Mouse (Mus musculus): Measurements from ENCODE around the gene Sycp2.

The Sycp2 gene

DNA sequence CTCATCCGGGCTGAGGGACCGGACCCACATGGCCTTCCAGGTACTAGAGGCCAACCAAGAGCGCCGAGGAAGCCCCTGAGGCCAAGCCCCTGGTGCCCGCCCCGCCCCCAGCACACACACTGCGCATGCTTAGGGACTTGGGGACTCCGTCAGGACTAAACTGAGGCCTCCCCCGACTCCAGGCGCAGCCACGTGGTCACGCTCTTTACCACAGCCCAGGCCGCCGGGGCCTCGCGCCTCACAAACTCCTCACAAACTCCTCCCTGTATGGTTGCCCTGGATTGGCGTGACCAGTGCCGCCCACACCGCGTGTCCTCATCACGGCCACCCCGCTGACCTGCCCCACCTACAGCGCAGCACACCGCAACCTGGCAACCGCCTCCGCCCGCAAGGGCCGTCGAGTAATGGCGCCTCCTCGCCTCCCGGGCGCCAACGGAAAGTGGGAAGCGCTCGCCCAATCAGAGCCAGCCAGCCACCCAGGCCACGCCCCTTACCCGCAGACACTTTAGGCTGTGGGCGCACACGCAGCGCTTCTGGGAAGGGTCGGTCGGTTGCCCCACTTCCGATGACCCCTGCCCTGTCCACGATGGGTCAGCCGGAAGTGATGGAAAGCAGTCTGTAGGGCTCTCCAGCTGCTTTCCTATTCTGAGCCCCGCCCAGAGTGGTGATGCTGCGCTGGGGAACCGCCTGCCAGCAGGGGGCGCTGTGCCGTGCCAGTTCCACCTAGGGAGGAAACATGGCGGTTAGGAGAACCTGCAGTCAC is at the start of gene Sycp2:
Gene Sycp2 (minus strand): TSS at position 633 of the 763 bp plus-strand sequence.
- no peak for DNase-seq (ENCODE audit: low spot score in 2 of 2)

DNA sequence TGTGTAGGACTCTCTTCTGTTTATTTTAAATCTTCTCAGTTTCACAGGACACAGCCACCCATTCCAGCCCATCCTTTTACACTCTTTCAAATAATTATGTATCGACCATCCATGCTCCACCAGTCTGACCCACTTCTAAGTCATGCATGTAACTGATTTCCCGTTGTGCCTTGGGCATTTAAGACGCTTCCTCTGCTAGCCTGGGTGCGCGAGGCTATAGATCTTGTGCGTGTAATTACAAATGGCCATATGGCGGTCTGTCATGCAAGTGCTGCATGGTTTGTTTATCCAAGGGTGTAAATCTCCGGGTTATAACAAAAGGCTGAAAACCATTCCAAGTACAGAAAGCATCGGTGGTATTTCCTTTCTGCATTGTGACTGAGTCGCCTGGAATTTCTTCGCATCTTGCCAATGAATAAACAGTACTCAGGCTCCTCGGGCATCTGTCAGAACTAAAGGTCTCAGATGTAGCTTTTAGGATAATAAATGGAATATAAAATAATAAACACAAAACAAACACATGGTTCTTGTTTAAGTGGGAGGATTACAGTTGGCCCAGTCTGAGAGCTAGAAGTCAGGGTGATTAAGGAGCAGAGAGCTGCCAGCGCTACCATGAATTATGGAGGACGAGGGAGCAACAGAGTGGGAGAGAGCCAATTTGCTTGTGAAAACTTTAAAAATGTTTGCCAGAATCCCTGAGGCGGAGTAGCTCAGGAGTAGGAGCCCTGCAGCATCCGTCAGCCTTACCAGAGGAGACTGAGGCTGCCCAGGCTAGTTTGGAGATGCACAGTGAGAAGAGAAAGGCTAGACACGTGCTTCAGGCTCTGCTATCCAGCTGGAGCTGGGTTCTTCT is 47.4 kb upstream of the Sycp2 start:
- DNase-seq (ENCODE audit: low spot score in 2 of 2), result peak; percentile 3 to 7

DNA sequence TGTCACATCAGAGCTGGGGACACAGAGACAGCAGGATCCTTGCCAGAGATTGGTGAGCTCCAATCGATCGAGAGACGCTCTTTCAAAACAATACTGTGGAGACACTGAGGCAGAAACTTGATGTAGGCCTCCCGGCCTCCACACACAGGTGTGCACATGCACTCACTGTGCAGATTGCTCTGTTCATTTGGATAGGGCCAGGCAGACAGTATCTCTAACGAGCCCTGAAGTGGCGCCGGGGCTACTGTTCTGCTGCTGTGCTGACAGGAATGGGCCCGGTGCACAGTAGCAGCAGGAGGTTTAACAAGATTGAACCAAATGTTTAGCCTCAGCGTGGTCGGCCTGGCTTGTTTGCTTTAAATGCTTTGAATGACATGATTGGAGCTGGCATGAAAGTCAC is 43.5 kb upstream of the Sycp2 start:
- DNase-seq (ENCODE audit: low spot score in 2 of 2), result no peak

DNA sequence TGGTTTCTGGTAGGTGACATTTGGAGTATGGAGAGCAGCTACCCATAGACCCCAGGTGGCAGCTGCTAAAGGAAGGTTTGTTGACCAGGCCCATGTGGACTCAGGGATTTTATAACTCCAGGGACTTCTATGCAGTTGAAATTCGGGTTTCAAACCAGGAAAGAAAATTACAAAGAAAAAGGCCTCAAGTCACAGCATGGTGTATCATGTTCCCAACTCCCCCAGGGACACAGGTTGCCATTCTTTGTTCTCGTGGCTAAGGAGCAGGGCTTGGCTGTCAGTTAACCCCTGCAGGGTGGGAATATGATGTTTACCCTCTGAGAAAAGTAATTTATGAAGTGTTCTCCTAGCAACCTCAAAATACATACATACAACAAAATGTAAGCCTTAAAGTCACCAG is 42.8 kb upstream of the Sycp2 start:
- DNase-seq (ENCODE audit: low spot score in 2 of 2), result no peak

DNA sequence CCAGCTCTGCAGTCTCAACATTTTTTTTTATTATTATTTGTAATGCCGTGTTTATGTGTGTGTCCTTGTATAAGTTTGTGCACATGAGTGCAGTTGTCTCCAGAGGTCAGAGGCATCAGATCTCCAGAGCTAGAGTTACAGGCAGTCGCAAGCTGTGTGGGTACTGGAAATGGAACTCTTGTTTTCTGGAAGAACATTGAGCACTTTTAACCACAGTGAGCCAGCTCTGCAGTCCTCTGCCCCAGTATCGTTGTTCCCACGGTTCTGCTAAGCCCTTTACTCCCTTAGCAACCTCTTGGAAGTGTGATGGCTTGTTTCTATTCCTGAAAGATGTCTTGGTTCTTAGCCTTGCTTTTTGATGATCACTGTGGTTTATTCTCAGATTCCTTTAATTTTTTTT is 41.9 kb upstream of the Sycp2 start:
- DNase-seq (ENCODE audit: low spot score in 2 of 2), result no peak

DNA sequence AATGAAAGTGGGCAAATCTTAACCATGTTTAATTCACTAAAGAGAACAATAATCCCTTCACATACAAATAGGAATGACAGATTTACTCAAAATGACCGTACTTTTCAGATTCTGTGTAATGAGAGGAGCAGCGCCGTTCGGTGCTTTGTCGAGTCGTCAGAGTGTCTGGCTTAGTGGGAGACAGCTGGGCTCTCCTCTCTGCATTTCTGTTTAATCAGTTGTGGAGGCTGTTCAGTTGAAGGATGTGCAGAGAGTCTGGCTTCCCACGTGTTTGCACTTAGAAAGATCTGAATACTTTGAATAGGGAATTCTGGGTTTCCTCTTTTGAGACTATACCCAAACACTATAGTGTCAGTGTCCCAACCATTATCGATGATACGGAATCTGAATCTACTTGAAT is 29.8 kb upstream of the Sycp2 start:
- no peak for DNase-seq (ENCODE audit: low spot score in 2 of 2)

DNA sequence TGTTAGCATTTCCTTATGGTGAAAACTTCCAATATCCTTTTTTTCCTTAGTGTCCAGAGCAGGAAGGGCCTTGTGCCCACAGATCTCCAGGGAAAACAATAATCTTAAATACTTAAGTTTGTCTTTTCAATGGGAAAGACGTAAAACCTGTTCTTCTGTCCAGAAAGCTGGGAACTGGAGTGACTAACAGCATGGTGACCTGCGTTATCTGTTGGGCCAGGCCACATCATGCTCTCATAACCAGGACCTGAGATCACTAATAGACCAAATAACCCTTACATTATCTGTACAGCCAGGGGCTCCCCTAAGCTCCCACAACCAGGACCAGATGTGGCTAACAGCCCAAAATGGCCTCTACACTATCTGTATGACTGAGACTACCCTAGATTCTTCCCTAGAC is 26.4 kb upstream of the Sycp2 start:
- no peak for DNase-seq (ENCODE audit: low spot score in 2 of 2)

DNA sequence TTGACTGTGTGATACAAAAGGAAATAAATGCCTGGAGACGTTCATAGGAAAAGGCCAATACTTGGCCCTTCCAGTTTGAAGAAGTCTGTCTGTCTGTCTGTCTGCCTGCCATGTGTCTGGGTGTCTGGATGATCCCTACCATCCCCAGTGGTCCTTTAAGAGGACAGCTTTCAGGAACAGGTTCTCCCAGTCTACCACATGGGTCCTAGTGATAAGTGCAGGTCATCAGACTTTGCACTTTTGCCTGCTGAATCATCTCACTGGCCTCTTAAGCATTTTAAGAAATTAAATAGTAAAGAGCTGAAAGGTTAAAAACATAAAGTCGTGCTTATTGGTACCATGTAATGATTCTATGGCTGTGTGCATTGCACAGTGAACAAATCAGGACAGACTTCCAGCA is 26.0 kb upstream of the Sycp2 start:
- no peak for DNase-seq (ENCODE audit: low spot score in 2 of 2)

DNA sequence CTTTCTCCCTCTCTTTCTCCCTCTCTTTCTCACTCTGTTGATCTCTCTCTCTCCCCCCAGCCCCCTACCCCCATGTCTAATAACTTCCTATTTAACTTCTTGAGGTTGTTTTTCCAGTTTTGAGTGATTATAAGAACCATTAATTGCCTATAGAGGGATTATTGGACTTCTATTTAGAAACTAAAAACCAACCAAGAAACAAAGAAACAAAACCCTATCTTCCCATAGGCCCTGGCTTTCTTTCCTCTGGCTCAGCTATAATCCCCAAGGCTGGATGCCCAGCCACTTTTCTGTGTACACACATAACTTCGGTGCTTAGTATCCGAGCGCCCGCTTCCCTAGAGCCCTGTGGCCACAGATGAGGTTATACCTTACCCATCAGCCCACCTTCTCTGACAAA is 22.7 kb upstream of the Sycp2 start, which contains the start of gene Cdh26:
Gene Cdh26 (plus strand): TSS at position 301 of the 400 bp plus-strand sequence.
- no peak for DNase-seq (ENCODE audit: low spot score in 2 of 2)

DNA sequence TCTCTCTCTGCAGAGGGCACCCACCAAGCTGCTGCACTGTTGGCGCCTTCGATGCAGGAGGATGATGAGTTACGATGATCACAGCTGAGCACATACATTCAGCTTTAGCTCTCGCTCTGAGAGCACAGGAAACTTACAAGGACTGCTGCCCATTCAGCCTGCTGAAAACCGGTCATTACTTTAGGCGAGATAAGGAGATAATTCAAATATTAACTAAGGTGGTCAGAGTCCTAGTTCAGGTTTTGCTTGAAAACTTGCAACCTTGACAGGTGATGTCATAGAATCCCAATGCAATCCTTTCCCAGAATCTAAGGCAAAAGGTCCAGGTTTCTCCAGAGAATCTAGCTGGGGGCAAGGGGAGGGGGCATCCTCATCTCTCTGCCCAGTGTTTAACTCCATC is 21.9 kb upstream of the Sycp2 start:
- DNase-seq (ENCODE audit: low spot score in 2 of 2), result no peak

DNA sequence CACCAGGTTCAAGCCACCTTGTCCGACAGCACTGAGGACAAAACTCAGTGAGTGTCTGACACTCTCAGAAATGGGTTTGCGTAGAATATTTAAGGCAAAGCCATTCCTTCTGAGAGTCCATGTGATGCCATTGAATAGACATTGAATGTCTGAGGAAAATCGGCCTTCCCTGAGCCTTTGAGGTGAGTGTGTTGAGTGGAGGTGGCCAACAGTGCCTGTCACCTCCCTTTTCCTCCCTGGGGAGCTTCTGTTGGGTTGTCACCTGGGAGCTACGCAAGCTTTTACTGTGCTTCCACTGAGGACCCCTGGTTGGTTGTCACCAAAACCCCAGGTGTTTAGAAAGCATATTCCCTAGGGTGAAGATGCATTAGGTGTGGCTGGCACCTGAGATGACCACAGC is 21.2 kb upstream of the Sycp2 start:
- no peak for DNase-seq (ENCODE audit: low spot score in 2 of 2)

DNA sequence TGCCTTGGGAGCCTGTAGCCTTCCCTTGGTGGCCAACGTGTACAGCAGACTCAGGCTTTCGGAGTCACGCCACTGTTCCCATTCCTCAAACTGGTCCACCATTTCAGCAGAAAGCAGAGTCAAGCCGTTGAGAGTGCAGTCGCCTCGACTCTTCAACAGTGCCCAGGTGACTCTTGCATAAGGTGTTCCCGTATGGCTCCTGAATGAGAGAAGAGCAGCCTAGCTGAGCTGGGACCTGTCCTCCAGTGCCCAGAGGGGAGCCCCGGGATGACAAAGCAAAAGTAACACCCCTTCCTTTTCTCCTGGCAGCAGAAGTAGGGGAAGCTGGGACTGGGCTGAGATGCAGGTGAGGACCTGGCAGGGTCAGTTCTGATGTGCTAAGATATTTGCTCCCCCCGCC is 20.7 kb upstream of the Sycp2 start:
- DNase-seq (ENCODE audit: low spot score in 2 of 2), result no peak

DNA sequence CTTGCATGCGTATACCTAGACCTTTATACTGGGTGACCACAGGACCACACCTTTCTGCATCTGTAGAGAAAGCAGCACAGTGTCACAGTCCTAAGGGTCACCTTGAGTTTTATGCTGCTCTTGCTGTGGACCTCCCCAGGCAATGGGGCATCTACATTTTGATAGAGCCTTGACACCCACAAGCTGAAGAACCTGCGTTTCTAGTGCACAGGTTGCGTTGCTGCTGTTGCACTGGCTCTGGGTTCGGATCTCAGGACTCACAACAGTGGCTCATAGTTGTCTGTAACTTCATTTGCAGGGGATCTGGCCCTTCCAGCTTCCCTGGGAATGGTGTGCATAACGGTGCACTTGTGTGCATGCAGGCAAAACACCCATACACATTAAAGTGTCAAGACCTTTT is 19.7 kb upstream of the Sycp2 start:
- DNase-seq (ENCODE audit: low spot score in 2 of 2), result no peak

DNA sequence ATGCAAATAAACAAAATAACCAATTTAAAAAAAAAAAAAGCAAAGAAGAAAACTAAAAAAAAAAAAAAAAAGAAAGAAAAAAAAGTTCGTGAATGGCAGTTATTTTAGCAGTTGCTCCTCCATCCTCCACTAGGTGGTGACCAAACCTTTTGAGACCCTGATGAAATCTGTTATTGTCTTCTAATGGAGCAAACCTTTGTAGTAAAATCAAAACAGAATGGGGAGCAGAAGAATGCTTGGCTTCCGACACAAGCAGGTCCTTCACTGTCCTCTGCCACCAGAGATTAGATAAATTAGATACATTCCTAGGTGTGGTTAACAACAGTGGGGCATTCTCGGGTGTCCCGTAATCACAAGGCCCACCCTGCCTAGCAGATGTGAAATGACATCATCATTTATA is 18.7 kb upstream of the Sycp2 start:
- no peak for DNase-seq (ENCODE audit: low spot score in 2 of 2)

DNA sequence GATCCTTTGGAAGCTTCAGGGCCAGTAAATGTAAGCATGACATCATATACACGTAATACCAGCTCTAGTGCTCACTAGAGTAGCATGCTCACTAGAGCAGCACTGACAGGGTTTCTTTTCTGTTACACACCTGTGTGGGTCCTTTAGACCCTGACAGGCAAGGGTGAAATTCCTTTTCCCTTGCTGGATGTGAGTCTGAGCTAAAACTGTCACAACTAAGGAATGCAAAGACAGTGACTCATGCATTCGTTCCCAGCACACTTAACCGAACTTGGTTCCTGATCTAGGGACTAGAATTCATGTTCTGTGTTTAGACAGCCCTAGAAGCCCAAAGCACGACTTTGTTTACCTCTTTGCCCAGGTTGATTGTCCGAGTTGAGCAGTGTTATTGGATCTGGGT is 15.7 kb upstream of the Sycp2 start:
- no peak for DNase-seq (ENCODE audit: low spot score in 2 of 2)

DNA sequence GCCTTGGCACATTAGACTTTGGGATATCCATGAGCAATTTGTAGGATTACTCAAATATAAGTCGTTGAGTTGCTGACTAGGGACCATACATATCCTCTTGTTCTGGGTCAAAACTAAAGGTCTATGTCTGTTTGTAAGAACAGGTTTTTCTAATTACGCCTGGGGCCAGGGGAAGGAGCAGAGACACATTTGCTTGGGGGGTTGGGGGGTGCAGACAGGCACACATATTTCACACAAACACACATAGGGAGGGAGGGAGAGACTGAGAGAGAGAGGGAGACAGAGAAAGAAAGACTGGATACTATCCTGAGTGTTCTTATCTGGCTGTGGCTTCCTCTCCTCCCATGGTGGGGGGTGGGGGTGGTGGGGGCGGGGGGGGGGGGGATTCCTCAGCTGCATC is 14.7 kb upstream of the Sycp2 start:
- DNase-seq (ENCODE audit: low spot score in 2 of 2), result no peak

DNA sequence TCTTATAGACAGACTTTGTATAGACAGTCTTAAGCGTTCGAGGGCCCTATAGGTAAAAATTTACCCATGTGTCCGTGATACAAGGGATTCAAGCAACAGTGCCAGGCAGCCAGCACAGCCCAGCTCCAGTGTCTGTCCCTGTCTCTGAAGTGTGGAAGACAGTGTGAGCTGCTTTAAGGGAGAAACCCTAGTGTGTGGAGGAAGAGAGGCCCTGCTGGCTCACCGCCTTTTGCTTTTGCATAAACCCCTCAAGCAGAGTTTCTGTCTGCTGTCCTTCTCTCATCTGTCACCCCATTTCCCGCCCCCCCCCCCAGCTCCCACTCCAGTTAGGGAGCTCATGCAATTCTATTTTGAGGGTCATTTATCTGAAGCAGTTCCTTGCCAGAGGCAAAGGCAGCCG is 14.1 kb upstream of the Sycp2 start:
- DNase-seq (ENCODE audit: low spot score in 2 of 2), result no peak

DNA sequence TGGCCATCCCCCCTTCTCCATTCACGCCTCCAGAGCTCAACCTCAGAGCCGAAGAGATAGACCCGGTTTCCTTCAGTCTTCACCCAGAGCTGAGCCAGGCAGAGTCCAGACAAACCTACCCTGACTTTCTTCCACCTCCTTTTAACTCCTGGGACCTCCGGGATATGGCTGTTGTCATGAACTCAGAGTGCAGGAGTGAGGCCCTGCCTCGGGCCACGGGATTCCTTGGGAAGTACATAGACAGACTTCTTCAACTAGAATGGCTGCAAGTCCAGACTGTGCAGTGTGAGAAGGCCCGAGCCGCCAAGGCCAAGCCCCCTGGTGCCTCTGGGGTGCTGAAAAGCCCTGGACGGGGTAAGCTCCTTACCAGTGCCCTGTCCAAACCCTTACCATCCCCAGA is 13.1 kb upstream of the Sycp2 start:
- DNase-seq (ENCODE audit: low spot score in 2 of 2), result no peak

DNA sequence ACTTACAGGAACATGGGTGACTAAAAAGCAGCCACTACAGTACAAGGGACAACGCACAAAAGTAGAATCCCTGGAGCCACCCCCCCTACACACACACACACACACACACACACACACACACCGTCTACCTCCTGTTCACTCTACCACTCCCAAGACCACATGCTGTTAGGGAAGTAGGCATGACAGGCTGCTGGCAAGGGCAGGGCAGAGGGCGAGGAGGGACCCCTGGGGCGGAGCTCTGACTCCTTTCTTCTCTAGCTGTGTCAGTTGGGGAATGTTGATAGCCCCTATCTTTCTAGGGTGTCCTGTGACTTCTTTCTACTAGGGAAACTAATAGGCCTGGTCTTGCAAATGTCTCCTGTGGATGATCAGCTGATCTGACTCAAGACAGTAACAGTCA is 9.5 kb upstream of the Sycp2 start:
- no peak for DNase-seq (ENCODE audit: low spot score in 2 of 2)

DNA sequence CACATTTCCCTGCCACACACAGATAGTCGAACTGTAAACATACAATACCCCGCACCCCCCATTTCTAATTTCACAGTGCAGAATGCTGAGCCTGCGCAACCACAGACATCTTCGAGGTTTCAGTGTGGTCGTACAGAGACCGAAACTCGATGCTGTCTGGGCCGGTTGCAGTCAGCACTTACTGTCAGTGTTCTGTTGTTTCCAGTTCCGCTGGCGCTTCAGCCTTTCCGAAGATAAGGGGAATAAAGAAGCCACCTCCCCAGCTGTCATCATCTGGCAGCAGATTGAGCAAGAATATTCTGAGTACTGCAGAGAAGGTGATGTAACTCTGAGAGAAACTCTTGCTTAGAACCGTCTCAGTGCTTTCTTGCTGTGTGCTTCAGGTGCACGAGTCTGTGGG is 8.9 kb upstream of the Sycp2 start:
- peak in 1 of 2 experiments; percentile 39 for DNase-seq (ENCODE audit: low spot score in 2 of 2)

DNA sequence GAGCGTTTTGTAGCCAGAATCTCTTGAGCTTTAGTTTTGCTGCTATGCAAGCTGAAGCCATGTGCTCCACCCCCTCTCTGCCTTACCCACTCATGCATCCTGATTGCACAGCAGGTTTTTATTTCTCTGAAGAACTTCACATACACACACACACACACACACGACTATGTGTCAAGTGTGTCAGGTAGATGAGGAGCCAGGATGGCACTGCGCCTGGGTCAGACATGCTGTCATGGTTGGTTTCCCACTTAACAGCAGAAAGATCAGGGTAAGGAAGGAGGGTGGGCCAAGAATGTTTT is 7.6 kb upstream of the Sycp2 start:
- DNase-seq (ENCODE audit: low spot score in 2 of 2), result no peak

DNA sequence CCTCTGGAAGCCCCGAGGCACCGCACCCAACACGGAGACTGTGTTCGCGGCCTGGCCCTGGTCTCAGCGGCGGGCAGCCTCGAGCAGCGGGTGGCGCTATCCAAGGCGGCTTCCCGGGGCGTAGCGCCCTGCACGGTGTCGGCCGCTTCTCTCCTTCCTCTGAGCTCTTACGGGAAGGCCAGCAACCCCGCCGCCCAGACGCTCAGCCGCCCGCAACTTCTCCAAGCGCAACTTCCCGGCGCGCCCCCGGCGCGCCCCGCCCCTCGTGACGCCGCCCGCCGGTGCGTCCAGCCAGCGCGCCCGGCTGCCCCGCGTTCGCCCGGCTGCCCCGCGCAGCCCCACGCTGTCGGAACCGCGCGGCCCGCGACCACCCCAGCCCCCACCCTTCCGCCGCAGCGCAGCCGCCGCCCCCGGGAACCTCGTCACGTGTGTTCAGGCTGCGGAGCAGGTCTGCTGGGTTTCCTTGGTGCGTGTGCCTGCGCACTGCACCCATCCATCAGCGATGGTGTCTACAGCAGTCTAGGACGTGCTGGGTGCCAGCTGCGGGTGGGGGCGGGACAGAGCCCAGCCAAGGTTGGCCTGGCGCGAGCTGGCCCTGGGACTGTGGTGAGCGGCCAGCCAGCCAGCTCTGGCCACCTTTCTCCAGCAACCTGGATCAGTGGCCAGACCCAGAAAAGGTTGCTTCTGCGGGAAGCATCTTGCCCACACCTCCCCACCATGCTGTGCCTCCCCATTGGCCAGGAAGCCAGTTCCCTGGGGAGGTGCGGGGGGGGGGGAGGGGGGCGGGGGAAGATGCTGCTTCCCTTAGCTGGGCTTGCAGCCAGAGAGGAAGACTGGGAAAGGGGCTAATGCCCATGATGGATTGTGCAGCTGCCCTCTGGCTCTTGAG is 7.0 kb upstream of the Sycp2 start, which contains the start of the genes Ppp1r3d and Fam217b:
Gene Ppp1r3d (minus strand): TSS at position 212 of the 889 bp plus-strand sequence.
Gene Fam217b (plus strand): TSS at position 264 of the 889 bp plus-strand sequence.
- DNase-seq (ENCODE audit: low spot score in 2 of 2), result peak in 1 of 2 experiments; percentile 52
